Mouse (Mus musculus) bone marrow macrophage, adult 2 months (primary cell): ENCODE results near the gene Mfsd6l.

Source experiments
- CTCF ChIP-seq: IDR thresholded peaks from 2 replicates; pipeline ENCODE4 v1.5.1; 2012; ENCODE audit warnings: low read depth, mild to moderate bottlenecking, low read length, moderate library complexity
- POLR2A ChIP-seq: IDR thresholded peaks from 2 replicates; pipeline ENCODE4 v1.6.1; 2012; ENCODE audit warnings: mild to moderate bottlenecking, low read depth, low read length, borderline replicate concordance

GRCm38 (mm10) chr11:68600551-68601021 lies 44.6 kb downstream of the Mfsd6l start:
- no peak for TF ChIP-seq POLR2A
- TF ChIP-seq CTCF, result no peak
